Comparison of ENCODE assay signal across 10 mouse cellular contexts in the genomic region with DNA sequence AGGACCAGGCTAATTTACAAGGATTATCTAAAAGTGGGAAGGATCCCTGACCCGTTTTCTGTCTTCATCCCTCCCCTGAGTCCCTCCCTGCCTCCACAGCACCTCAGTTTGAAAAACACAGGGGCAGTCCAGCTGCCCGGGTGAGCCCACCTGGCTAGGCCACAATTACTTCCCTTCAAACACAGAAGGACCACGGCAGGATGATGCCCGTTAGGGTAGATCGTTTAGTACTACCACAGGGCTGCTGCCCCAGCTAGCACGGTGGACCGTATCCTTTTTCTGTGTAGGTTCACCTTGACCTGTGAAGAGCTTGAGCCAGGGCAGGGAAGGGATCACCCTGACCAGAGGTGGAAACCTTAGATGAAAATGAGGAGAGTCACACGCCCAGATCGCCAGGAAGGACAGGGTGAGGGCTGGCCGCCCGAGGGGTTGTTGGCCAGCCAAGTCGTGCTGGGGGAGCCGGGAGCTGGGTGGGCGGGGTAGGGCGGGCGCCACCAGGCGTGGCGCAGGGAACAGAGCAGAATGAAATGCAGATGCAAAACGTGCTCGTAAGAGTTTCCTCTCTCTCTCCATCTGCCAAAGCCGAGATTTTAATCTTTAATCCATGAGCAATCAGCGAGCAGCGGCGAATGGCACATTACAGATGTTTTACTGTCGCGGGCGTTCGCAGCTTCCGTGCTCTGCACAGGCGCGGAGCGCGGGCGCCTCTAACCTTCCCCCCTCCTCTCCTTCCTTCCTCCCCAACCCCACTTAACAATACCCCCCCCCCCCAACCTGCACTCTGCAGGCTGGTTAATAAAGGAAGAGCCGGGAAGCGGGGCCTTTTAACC. TPM values are rescaled to one million over a fixed set of nuclear protein-coding genes. Genes with fewer than 3 reads are reported as not detected.
A peak's percentile ranks its signal among the peaks of the same experiment; 100 is the strongest.
DNase-seq lines count a peak whose midpoint lies in the region; ATAC-seq and TF ChIP-seq lines count a peak whose summit lies in the region.
"Had no signal": no experiment of that assay in that cellular context is flagged by ENCODE, and none has a peak within 500 bp of the region (broad histone marks: within the 10 kb centered on the region; RNA-seq: fewer than 3 reads in every experiment).

No protein-coding gene starts in this region.

- H3K4me2 ChIP-seq in heart, embryonic 13.5 days = peak overlapping the region; percentile 70
- H3K4me2 ChIP-seq in hindbrain, embryonic 13.5 days = peak overlapping the region; percentile 46
- peak overlapping the region; percentile 3; the same call in 1 of the 2 replicates for H3K4me2 ChIP-seq in liver, embryonic 15.5 days

- intact Hi-C loops in left cerebral cortex, postnatal 4 days (cut with DNase I) = no loop called here
- intact Hi-C loops in left cerebral cortex, postnatal 14 days (cut with DNase I) = no loop called here

- DNase-seq in heart, adult 9 months (ENCODE audit: low spot score in 2 of 2) = no peak
- no peak for DNase-seq in Patski (ENCODE audit: low read depth, low spot score)
- no peak for DNase-seq in left cerebral cortex, postnatal 4 days
- DNase-seq in left cerebral cortex, postnatal 14 days (ENCODE audit: low spot score in 2 of 2) = no peak
- DNase-seq in gastrocnemius, postnatal 4 days (ENCODE audit: low spot score in 2 of 2) = no peak

- ATAC-seq in heart, embryonic 13.5 days (ENCODE audit: extremely low read depth, insufficient number of reproducible peaks, low FRiP score, low TSS enrichment) = no peak
- peak; percentile 57 for ATAC-seq in Patski
- peak; percentile 38; the same call in 1 of the 2 replicates for ATAC-seq in hindbrain, embryonic 13.5 days (ENCODE audit: low FRiP score)
- no peak for ATAC-seq in liver, embryonic 15.5 days (ENCODE audit: insufficient read depth)

- POLR2A ChIA-PET in Patski (lab: Charles Lee) = interaction anchor here (0.6 to 1.9 kb wide), 6 partner anchors 17 to 102 kb away, joined by 3 to 13 read pairs (median 4); a partner anchor contains a TSS

- in situ Hi-C loops in Patski (cut with MboI; ENCODE audit: low pct_unique_long_range_greater_than_20kb) = no loop called here

- 2% methylated on average over 36 of the region's 36 CpGs for WGBS in heart, embryonic 13.5 days
- WGBS in hindbrain, embryonic 13.5 days = under 1% methylated on average over 36 of the region's 36 CpGs
- 2% methylated on average over 36 of the region's 36 CpGs for WGBS in liver, embryonic 15.5 days (ENCODE audit: insufficient replicate concordance)

- peaks cover 19% of the 10 kb centered on the region for H3K4me1 ChIP-seq in heart, embryonic 13.5 days
- peaks cover 38% of the 10 kb centered on the region for H3K4me1 ChIP-seq in hindbrain, embryonic 13.5 days (replicated peaks)
- H3K4me1 ChIP-seq in liver, embryonic 15.5 days (replicated peaks) = no peaks in the 10 kb centered on the region

- no peak for TF ChIP-seq CTCF in Patski (IDR thresholded peaks at IDR 0.05)

- no peak overlapping the region for H3K27ac ChIP-seq in heart, embryonic 13.5 days (replicated peaks)
- H3K27ac ChIP-seq in hindbrain, embryonic 13.5 days = peak overlapping the region; percentile 56
- no peak overlapping the region for H3K27ac ChIP-seq in liver, embryonic 15.5 days (replicated peaks)

- peaks cover 91% of the 10 kb centered on the region for H3K27me3 ChIP-seq in heart, embryonic 13.5 days (replicated peaks)
- no peaks in the 10 kb centered on the region for H3K27me3 ChIP-seq in Patski
- peaks cover 88% of the 10 kb centered on the region for H3K27me3 ChIP-seq in hindbrain, embryonic 13.5 days
- peaks cover 95% of the 10 kb centered on the region for H3K27me3 ChIP-seq in liver, embryonic 15.5 days

- no peaks in the 10 kb centered on the region for H3K36me3 ChIP-seq in heart, embryonic 13.5 days
- H3K36me3 ChIP-seq in hindbrain, embryonic 13.5 days = no peaks in the 10 kb centered on the region
- no peaks in the 10 kb centered on the region for H3K36me3 ChIP-seq in liver, embryonic 15.5 days (replicated peaks)

- H3K9ac ChIP-seq in heart, embryonic 13.5 days = peak overlapping the region; percentile 54
- H3K9ac ChIP-seq in hindbrain, embryonic 13.5 days = no peak overlapping the region; the same call in 1 of the 2 replicates
- no peak overlapping the region for H3K9ac ChIP-seq in liver, embryonic 15.5 days

- CTCF ChIA-PET in Patski (lab: Charles Lee) = interaction anchor here (0.7 to 1.5 kb wide), 4 partner anchors 16 to 80 kb away, joined by 3 to 6 read pairs (median 3); no protein-coding TSS in a partner anchor

- peak overlapping the region; percentile 47 for H3K4me3 ChIP-seq in heart, embryonic 13.5 days
- peak overlapping the region; percentile 20 for H3K4me3 ChIP-seq in hindbrain, embryonic 13.5 days
- H3K4me3 ChIP-seq in liver, embryonic 15.5 days (replicated peaks) = no peak overlapping the region

- peaks cover 4% of the 10 kb centered on the region; the same call in 1 of the 2 replicates for H3K9me3 ChIP-seq in heart, embryonic 13.5 days
- H3K9me3 ChIP-seq in hindbrain, embryonic 13.5 days = no peaks in the 10 kb centered on the region
- no peaks in the 10 kb centered on the region for H3K9me3 ChIP-seq in liver, embryonic 15.5 days (replicated peaks)

RNA-seq across cellular contexts. Expression of a gene that starts 32.0 kb away (rescaled TPM):
- polyA plus RNA-seq in heart, embryonic 13.5 days (2015; fragmentation: Nextera tagmentation; extraction: Ambion mirVana) = not detected in 2 replicates
- polyA plus RNA-seq in Patski (2021) = 198 TPM
- polyA plus RNA-seq in hindbrain, embryonic 13.5 days (2015; fragmentation: Nextera tagmentation; extraction: Ambion mirVana) = 17.1 and 17.2 TPM in 2 replicates
- not detected in 2 replicates for polyA plus RNA-seq in liver, embryonic 15.5 days (2015; fragmentation: Nextera tagmentation; extraction: Ambion mirVana)
- under 1 TPM; 0.26 to 0.36 TPM for total RNA-seq in left cerebral cortex, postnatal 4 days (2021)
- under 1 TPM; 0.11 to 0.22 TPM for total RNA-seq in left cerebral cortex, postnatal 14 days (2021)
- not detected for total RNA-seq in gastrocnemius, postnatal 4 days (2021)
- total RNA-seq: gastrocnemius, adult 8-10 months had no signal
- polyA plus RNA-seq: liver, embryonic 16.5 days had no signal

Comparison
In these comparisons a context has a peak if more than half of its experiments do, and no peak if none do; other contexts are left out.
1. ATAC-seq: peak in Patski (single experiment) and hindbrain, embryonic 13.5 days (single experiment); none in heart, embryonic 13.5 days (single experiment) and liver, embryonic 15.5 days (single experiment).
2. H3K4me2 ChIP-seq: peak in every context shown above with its lines; median percentile 70 in heart, embryonic 13.5 days; 46 in hindbrain, embryonic 13.5 days; 3 in liver, embryonic 15.5 days.
3. RNA of a gene that starts 32.0 kb away (polyA plus RNA-seq): 198 TPM in Patski (single experiment) and 17.1 to 17.2 TPM in hindbrain, embryonic 13.5 days; not detected in heart, embryonic 13.5 days and not detected in liver, embryonic 15.5 days; every median in the first group is over 10 times any median in the second.